Mouse (Mus musculus) lung, embryonic 16.5 days (tissue): ENCODE measurements at regions not wholly inside any gene's neighbourhood (a gene's known extent, or its start where the extent isn't known, plus 50 kb on each side); places are given as distances from the start of the nearest gene placed in this dataset.

ENCODE experiments used
- ATAC-seq: fragments of 200-750 bp; cut with Nextera tagmentation; 2 replicates; pipeline ENCODE4 v1.8.0; 2017; ENCODE audit warnings: low read depth, mild to moderate bottlenecking, moderate library complexity
- H3K27ac ChIP-seq: fragments of 300-500 bp; sonication (generic); 2 replicates; pipeline ENCODE4 v1.5.1; 2014; ENCODE audit warnings: mild to moderate bottlenecking, control low read depth, low read length
- H3K27me3 ChIP-seq: fragments of 300-500 bp; sonication (generic); 2 replicates; pipeline ENCODE4 v1.6.1; 2014; ENCODE audit warnings: low read depth, low read length, mixed read lengths; ENCODE audit not compliant: control insufficient read depth, insufficient read depth
- H3K36me3 ChIP-seq: fragments of 300-500 bp; sonication (generic); 2 replicates; pipeline ENCODE4 v1.6.1; 2014; ENCODE audit warnings: low read length; ENCODE audit not compliant: control insufficient read depth, insufficient read depth
- H3K4me1 ChIP-seq: fragments of 300-500 bp; sonication (generic); replicated peaks from 2 replicates; pipeline ENCODE4 v1.6.1; 2014; ENCODE audit warnings: low read length, mixed read lengths; ENCODE audit not compliant: control insufficient read depth, insufficient read depth
- H3K4me2 ChIP-seq: fragments of 300-500 bp; sonication (generic); 2 replicates; pipeline ENCODE4 v1.6.1; 2014; ENCODE audit warnings: low read depth, low read length, control low read depth
- H3K4me3 ChIP-seq: fragments of 300-500 bp; sonication (generic); 2 replicates; pipeline ENCODE4 v1.5.1; 2014; ENCODE audit warnings: mild to moderate bottlenecking, low read length, control low read depth
- H3K9ac ChIP-seq: fragments of 300-500 bp; sonication (generic); 2 replicates; pipeline ENCODE4 v1.6.1; 2014; ENCODE audit warnings: low read length, control low read depth
- H3K9me3 ChIP-seq: fragments of 300-500 bp; sonication (generic); 2 replicates; pipeline ENCODE4 v1.6.1; 2016; ENCODE audit warnings: low read length; ENCODE audit not compliant: control insufficient read depth
- WGBS: fragments of 180-500 bp; shearing (Covaris S2); extraction: QIAGEN DNeasy Blood & Tissue Kit; methylation state at CpG from one replicate; pipeline ENCODE4 v1.1.7; 2014; 5-methylcytosine and 5-hydroxymethylcytosine counted together

- WGBS: 80% methylated on average over 15 of the region's 15 CpGs
- no peaks in the 10 kb centered on the region for H3K9me3 ChIP-seq
- H3K9ac ChIP-seq: no peak overlapping the region
- no peak overlapping the region for H3K4me2 ChIP-seq
- H3K27ac ChIP-seq: no peak overlapping the region
- ATAC-seq: no peak
- H3K36me3 ChIP-seq: no peaks in the 10 kb centered on the region
- no peak overlapping the region for H3K4me3 ChIP-seq
- no peaks in the 10 kb centered on the region for H3K27me3 ChIP-seq
- H3K4me1 ChIP-seq: no peaks in the 10 kb centered on the region
Observed at GRCm38 (mm10) chr3:63582717-63583696, 99.3 kb upstream of the Gm34302 start.

- Histone ChIP-seq H3K4me3 (no peak overlapping the region), H3K9me3 (no peaks in the 10 kb centered on the region), H3K4me2 (no peak overlapping the region), H3K9ac (no peak overlapping the region), H3K36me3 (no peaks in the 10 kb centered on the region), H3K27me3 (no peaks in the 10 kb centered on the region), H3K4me1 (no peaks in the 10 kb centered on the region), H3K27ac (no peak overlapping the region)
- 37% methylated on average over 6 of the region's 6 CpGs for WGBS
- no peak for ATAC-seq
Observed at GRCm38 (mm10) chr3:63582180-63582579, 98.5 kb upstream of the Gm34302 start.

- H3K4me2 ChIP-seq: no peak overlapping the region
- no peaks in the 10 kb centered on the region for H3K9me3 ChIP-seq
- H3K27ac ChIP-seq: no peak overlapping the region
- WGBS: 43% methylated on average over 7 of the region's 7 CpGs
- peak; percentile 56 for ATAC-seq
- H3K36me3 ChIP-seq: no peaks in the 10 kb centered on the region
- H3K4me1 ChIP-seq: no peaks in the 10 kb centered on the region
- no peaks in the 10 kb centered on the region for H3K27me3 ChIP-seq
- H3K4me3 ChIP-seq: no peak overlapping the region
- no peak overlapping the region for H3K9ac ChIP-seq
Observed at GRCm38 (mm10) chr3:63570607-63571353, 87.1 kb upstream of the Gm34302 start.

- WGBS: 86% methylated on average over 1 of the region's 1 CpGs
- Histone ChIP-seq H3K4me3 (no peak overlapping the region), H3K4me2 (no peak overlapping the region), H3K27ac (no peak overlapping the region), H3K9me3 (no peaks in the 10 kb centered on the region), H3K36me3 (no peaks in the 10 kb centered on the region), H3K4me1 (no peaks in the 10 kb centered on the region), H3K27me3 (no peaks in the 10 kb centered on the region), H3K9ac (no peak overlapping the region)
- no peak for ATAC-seq
Observed at GRCm38 (mm10) chr3:63570082-63570481, 86.4 kb upstream of the Gm34302 start.

DNA sequence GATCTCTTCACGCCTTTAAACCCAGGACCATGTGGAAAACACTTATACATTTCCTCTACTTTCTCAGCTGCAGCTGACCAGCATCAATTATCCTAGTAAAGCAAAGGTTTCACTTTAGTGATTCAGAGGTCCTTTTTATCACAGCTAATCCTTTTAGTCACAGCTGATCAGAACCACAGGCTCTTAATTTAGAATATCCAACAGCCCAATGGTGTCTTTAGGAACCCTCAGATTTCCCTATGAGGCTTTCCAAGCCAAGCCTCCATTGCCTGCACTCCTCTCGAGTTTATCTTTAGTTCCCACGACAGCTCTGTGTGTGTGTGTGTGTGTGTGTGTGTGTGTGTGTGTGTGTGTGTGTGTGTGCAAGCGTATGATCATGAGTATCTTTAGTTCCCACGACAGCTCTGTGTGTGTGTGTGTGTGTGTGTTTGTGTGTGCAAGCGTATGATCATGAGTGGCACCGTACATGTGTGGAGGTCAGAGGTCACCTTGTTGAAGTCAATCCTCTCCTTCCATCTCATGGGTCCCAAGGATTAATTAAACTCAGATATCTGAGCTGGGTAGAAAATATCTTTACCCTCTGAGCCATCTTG is 85.4 kb upstream of the Gm34302 start:
- Histone ChIP-seq H3K9ac (no peak overlapping the region), H3K4me3 (no peak overlapping the region), H3K27ac (no peak overlapping the region), H3K4me1 (no peaks in the 10 kb centered on the region), H3K36me3 (no peaks in the 10 kb centered on the region), H3K27me3 (no peaks in the 10 kb centered on the region), H3K9me3 (no peaks in the 10 kb centered on the region), H3K4me2 (no peak overlapping the region)
- no peak for ATAC-seq
- WGBS: 68% methylated on average over 7 of the region's 7 CpGs

- no peak overlapping the region for H3K4me2 ChIP-seq
- ATAC-seq: no peak
- no peak overlapping the region for H3K9ac ChIP-seq
- no peaks in the 10 kb centered on the region for H3K36me3 ChIP-seq
- no peak overlapping the region for H3K27ac ChIP-seq
- 66% methylated on average over 3 of the region's 3 CpGs for WGBS
- no peak overlapping the region for H3K4me3 ChIP-seq
- H3K27me3 ChIP-seq: no peaks in the 10 kb centered on the region
- H3K4me1 ChIP-seq: no peaks in the 10 kb centered on the region
- H3K9me3 ChIP-seq: no peaks in the 10 kb centered on the region
Observed at GRCm38 (mm10) chr3:63567726-63568125, 84.0 kb upstream of the Gm34302 start.

- Histone ChIP-seq H3K9ac (no peak overlapping the region), H3K4me2 (no peak overlapping the region), H3K9me3 (no peaks in the 10 kb centered on the region), H3K36me3 (no peaks in the 10 kb centered on the region), H3K27me3 (no peaks in the 10 kb centered on the region), H3K27ac (no peak overlapping the region), H3K4me3 (no peak overlapping the region), H3K4me1 (no peaks in the 10 kb centered on the region)
- no peak for ATAC-seq
- 67% methylated on average over 1 of the region's 1 CpGs for WGBS
Observed at GRCm38 (mm10) chr3:63563057-63563456, 79.4 kb upstream of the Gm34302 start.

DNA sequence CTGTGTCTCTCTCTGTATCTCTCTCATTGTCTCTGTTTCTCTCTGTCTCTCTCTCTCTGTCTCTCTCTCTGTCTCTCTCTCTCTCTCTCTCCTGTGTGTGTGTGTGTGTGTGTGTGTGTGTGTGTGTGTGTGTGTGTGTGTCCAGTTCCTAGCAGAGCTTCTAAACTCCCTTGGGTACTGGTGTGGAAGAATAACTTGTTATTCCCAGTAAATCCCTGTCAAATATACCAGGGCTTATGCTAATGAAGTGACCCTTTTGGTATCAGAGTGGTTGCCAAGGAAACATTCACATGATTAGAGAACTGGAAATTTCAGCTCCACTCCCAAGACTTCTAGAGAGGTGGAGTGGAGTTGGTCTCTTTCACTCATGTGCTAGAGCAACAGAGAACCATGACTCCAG is 78.9 kb upstream of the Gm34302 start:
- Histone ChIP-seq H3K4me3 (no peak overlapping the region), H3K27me3 (no peaks in the 10 kb centered on the region), H3K27ac (no peak overlapping the region), H3K9me3 (no peaks in the 10 kb centered on the region), H3K4me1 (no peaks in the 10 kb centered on the region), H3K36me3 (no peaks in the 10 kb centered on the region), H3K9ac (no peak overlapping the region), H3K4me2 (no peak overlapping the region)
- ATAC-seq: no peak

GRCm38 (mm10) chr3:63560745-63561151 is 77.1 kb upstream of the Gm34302 start:
- Histone ChIP-seq H3K27ac (no peak overlapping the region), H3K27me3 (no peaks in the 10 kb centered on the region), H3K4me3 (no peak overlapping the region), H3K4me1 (no peaks in the 10 kb centered on the region), H3K36me3 (no peaks in the 10 kb centered on the region), H3K4me2 (no peak overlapping the region), H3K9me3 (no peaks in the 10 kb centered on the region), H3K9ac (no peak overlapping the region)
- no peak for ATAC-seq
- 59% methylated on average over 4 of the region's 4 CpGs for WGBS
